20 mouse cellular contexts compared by ENCODE assay signal in the genomic region with DNA sequence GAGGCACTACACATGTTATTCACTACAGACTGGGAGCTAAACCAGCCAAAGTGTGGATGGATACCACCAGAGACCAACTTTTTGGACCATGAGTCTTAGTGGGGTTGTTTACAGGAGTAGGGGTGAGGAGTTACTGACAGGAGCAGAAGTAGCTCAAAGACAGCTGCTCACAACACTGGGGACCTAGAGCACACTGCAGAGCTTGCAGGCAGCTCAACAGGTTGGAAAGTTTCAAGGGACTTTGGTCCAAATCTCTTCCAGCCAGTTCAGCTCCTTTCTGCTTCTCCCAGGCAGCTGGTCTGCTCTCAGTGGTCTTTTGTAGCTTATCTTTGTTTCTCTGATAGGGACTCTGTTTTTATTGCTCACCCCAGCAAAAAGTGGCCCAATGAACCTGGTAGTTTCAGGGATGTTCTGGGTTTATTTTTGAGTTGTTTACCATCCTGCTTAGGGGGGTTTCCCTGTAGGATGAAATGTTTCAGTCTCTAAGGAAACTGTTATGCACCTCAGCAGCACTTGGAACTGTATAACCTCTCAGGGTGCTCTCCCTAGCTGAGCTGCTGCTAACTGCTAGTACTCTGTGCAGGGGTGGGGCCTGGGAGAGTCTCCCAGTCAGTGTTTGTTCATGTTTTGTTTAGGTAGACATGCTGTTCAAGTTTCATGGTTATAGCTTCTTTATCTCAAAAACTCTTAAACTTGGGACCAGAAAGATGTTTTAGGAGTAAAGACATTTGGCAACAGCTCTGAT. TPM values are rescaled to one million over a fixed set of nuclear protein-coding genes. Genes with fewer than 3 reads are reported as not detected.
DNase-seq lines count a peak whose midpoint lies in the region; ATAC-seq and TF ChIP-seq lines count a peak whose summit lies in the region.
"Had no signal": no experiment of that assay in that cellular context is flagged by ENCODE, and none has a peak within 500 bp of the region (broad histone marks: within the 10 kb centered on the region; RNA-seq: fewer than 3 reads in every experiment).

No protein-coding gene starts in this region.

- intact Hi-C loops in heart, adult 2 months (cut with DNase I), result no loop called here

- peaks cover 2% of the 10 kb centered on the region; the same call in 1 of the 2 replicates for H3K79me2 ChIP-seq in heart, adult 2 months (replicated peaks; ENCODE audit: control insufficient read depth, insufficient read depth, low read length)

- no peak overlapping the region for H3K9ac ChIP-seq in heart, embryonic 14.5 days (ENCODE audit: low read length)
- no peak overlapping the region for H3K9ac ChIP-seq in heart, adult 2 months (ENCODE audit: low read depth, low read length)
- no peak overlapping the region for H3K9ac ChIP-seq in liver, postnatal 0 days (replicated peaks)
- H3K9ac ChIP-seq: forebrain, embryonic 12.5 days; hindbrain, embryonic 15.5 days; limb, embryonic 12.5 days had no signal

- H3K4me2 ChIP-seq in heart, embryonic 14.5 days (ENCODE audit: low read length), result no peak overlapping the region
- H3K4me2 ChIP-seq in liver, postnatal 0 days (ENCODE audit: low read depth, low read length), result no peak overlapping the region
- H3K4me2 ChIP-seq: forebrain, embryonic 12.5 days; hindbrain, embryonic 15.5 days; limb, embryonic 12.5 days had no signal

- H3K27ac ChIP-seq in heart, embryonic 14.5 days (replicated peaks in 1 of 2; ENCODE audit: control insufficient read depth in 1 of 2, insufficient read depth in 1 of 2, low read depth in 2 of 2, low read length in 2 of 2), result peak overlapping the region; percentile 9 to 45; a peak in 1 of 4 replicates
- H3K27ac ChIP-seq in heart, adult 2 months, result no peak overlapping the region
- H3K27ac ChIP-seq in liver, postnatal 0 days (ENCODE audit: low read depth), result peak overlapping the region; percentile 41; the same call in 1 of the 2 replicates
- H3K27ac ChIP-seq: embryonic facial prominence, embryonic 10.5 days; forebrain, embryonic 12.5 days; hindbrain, embryonic 15.5 days; limb, embryonic 12.5 days; macrophage had no signal

- no peak for ATAC-seq in heart, embryonic 14.5 days (ENCODE audit: insufficient number of reproducible peaks, insufficient read depth, low FRiP score, low read depth)
- ATAC-seq in liver, postnatal 0 days, result no peak

- no peaks in the 10 kb centered on the region for H3K27me3 ChIP-seq in heart, embryonic 14.5 days (ENCODE audit: control insufficient read depth, insufficient read depth, low read length)
- no peaks in the 10 kb centered on the region for H3K27me3 ChIP-seq in heart, adult 2 months (ENCODE audit: control insufficient read depth, insufficient read depth, low read length)
- H3K27me3 ChIP-seq in liver, postnatal 0 days (ENCODE audit: insufficient read depth, low read length), result no peaks in the 10 kb centered on the region
- H3K27me3 ChIP-seq: forebrain, embryonic 12.5 days; hindbrain, embryonic 15.5 days; limb, embryonic 12.5 days had no signal

- no peak for TF ChIP-seq CTCF in heart, adult 2 months (IDR thresholded peaks at IDR 0.05)
- no peak for TF ChIP-seq CTCF in liver, postnatal 0 days (IDR thresholded peaks at IDR 0.05; ENCODE audit: low read depth)

- H3K4me1 ChIP-seq in heart, embryonic 14.5 days (ENCODE audit: control insufficient read depth in 2 of 2, insufficient read depth in 2 of 2, low read length in 2 of 2), result peaks cover 16 to 50% of the 10 kb centered on the region in 2 experiments
- H3K4me1 ChIP-seq in heart, adult 2 months (ENCODE audit: control insufficient read depth, insufficient read depth, low read length), result peaks cover 13% of the 10 kb centered on the region
- H3K4me1 ChIP-seq in liver, postnatal 0 days (ENCODE audit: insufficient read depth), result peaks cover 33% of the 10 kb centered on the region

- no peak overlapping the region for H3K4me3 ChIP-seq in heart, embryonic 14.5 days (ENCODE audit: control insufficient read depth in 1 of 2, insufficient read depth in 1 of 2, low read depth in 1 of 2, low read length in 2 of 2)
- no peak overlapping the region for H3K4me3 ChIP-seq in heart, adult 2 months
- no peak overlapping the region for H3K4me3 ChIP-seq in liver, postnatal 0 days (ENCODE audit: low read depth, low read length)
- H3K4me3 ChIP-seq: embryonic facial prominence, embryonic 10.5 days; forebrain, embryonic 12.5 days; hindbrain, embryonic 15.5 days; limb, embryonic 12.5 days had no signal

- H3K36me3 ChIP-seq in heart, embryonic 14.5 days (ENCODE audit: control insufficient read depth, insufficient read depth, low read length), result no peaks in the 10 kb centered on the region
- H3K36me3 ChIP-seq in heart, adult 2 months (ENCODE audit: control insufficient read depth, insufficient read depth, low read length), result peaks cover 9% of the 10 kb centered on the region; the same call in 1 of the 2 replicates
- peaks cover 5% of the 10 kb centered on the region; the same call in 1 of the 2 replicates for H3K36me3 ChIP-seq in liver, postnatal 0 days (replicated peaks; ENCODE audit: insufficient read depth, low read length)
- H3K36me3 ChIP-seq: forebrain, embryonic 12.5 days; hindbrain, embryonic 15.5 days had no signal

- no peak for TF ChIP-seq EP300 in heart, adult 2 months (IDR thresholded peaks at IDR 0.05; ENCODE audit: insufficient read depth, low read depth, low read length)
- no peak for TF ChIP-seq EP300 in liver, postnatal 0 days (IDR thresholded peaks at IDR 0.05; ENCODE audit: low read depth)

- DNase-seq in heart, adult 2 months, result no peak
- peak; percentile 61 for DNase-seq in CD4-positive, CD25-positive, alpha-beta regulatory T cell, adult 2 months (ENCODE audit: low read depth, low spot score)
- peak; percentile 68 for DNase-seq in induced T-regulatory cell, adult 2 months (ENCODE audit: low read depth)
- no peak for DNase-seq in liver, postnatal 0 days
- DNase-seq in adrenal gland, adult 8-10 months, result no peak
- DNase-seq in adrenal gland, postnatal 10 days, result no peak
- DNase-seq in layer of hippocampus, postnatal 25 days (ENCODE audit: extremely low spot score in 1 of 2, low spot score in 1 of 2), result no peak
- DNase-seq: adrenal gland, postnatal 14 days; cerebellum, adult 11 months; gastrocnemius, postnatal 10 days; kidney, postnatal 10 days; layer of hippocampus, postnatal 36 days; right cerebral cortex, postnatal 4 days had no signal

- no peak for TF ChIP-seq POLR2A in heart, adult 2 months (IDR thresholded peaks at IDR 0.05; ENCODE audit: insufficient read depth, low read depth, low read length)

- no peaks in the 10 kb centered on the region for H3K9me3 ChIP-seq in heart, embryonic 14.5 days (ENCODE audit: control insufficient read depth, low read length)
- H3K9me3 ChIP-seq in liver, postnatal 0 days (ENCODE audit: low read length), result no peaks in the 10 kb centered on the region
- H3K9me3 ChIP-seq: embryonic facial prominence, embryonic 10.5 days; forebrain, embryonic 12.5 days; hindbrain, embryonic 15.5 days; limb, embryonic 12.5 days had no signal

RNA-seq across cellular contexts. Expression of gene Cct2, which starts 40.4 kb away (rescaled TPM):
- polyA plus RNA-seq in heart, embryonic 14.5 days (2014; fragmentation: Nextera tagmentation; extraction: Ambion mirVana), result 178 and 183 TPM in 2 replicates
- 100 to 1,000 TPM; 123 to 129 TPM for total RNA-seq in heart, adult 2 months (2021)
- polyA plus RNA-seq in heart, adult 2 months (2012; rRNA removed), result 50.4 and 93.0 TPM in 2 replicates
- 101 and 105 TPM in 2 replicates for polyA plus RNA-seq in liver, postnatal 0 days (2015; fragmentation: Nextera tagmentation; extraction: Ambion mirVana)
- total RNA-seq in adrenal gland, adult 8-10 months (2022), result 100 to 1,000 TPM; 184 to 239 (median 209) TPM
- 100 to 1,000 TPM; 211 to 224 TPM for total RNA-seq in adrenal gland, postnatal 10 days (2021)
- total RNA-seq in layer of hippocampus, postnatal 25 days (2021), result 100 to 1,000 TPM; 175 to 190 TPM

RNA-seq across cellular contexts. Expression of gene Frs2, which starts 44.3 kb away (rescaled TPM):
- polyA plus RNA-seq in heart, embryonic 14.5 days (2014; fragmentation: Nextera tagmentation; extraction: Ambion mirVana), result 25.4 and 26.1 TPM in 2 replicates
- total RNA-seq in heart, adult 2 months (2021), result 10 to 100 TPM; 14.2 to 17.0 TPM
- 13.4 and 26.0 TPM in 2 replicates for polyA plus RNA-seq in heart, adult 2 months (2012; rRNA removed)
- polyA plus RNA-seq in liver, postnatal 0 days (2015; fragmentation: Nextera tagmentation; extraction: Ambion mirVana), result 7.7 and 8.0 TPM in 2 replicates
- 10 to 100 TPM; 26.8 to 34.1 (median 29.6) TPM for total RNA-seq in adrenal gland, adult 8-10 months (2022)
- 10 to 100 TPM; 24.0 to 26.4 TPM for total RNA-seq in adrenal gland, postnatal 10 days (2021)
- total RNA-seq in layer of hippocampus, postnatal 25 days (2021), result 10 to 100 TPM; 32.1 to 34.1 TPM

RNA-seq across cellular contexts. Expression of gene Lrrc10, which starts 58.9 kb away (rescaled TPM):
- polyA plus RNA-seq in heart, embryonic 14.5 days (2014; fragmentation: Nextera tagmentation; extraction: Ambion mirVana), result 80.5 and 84.2 TPM in 2 replicates
- 100 to 1,000 TPM; 148 to 208 TPM for total RNA-seq in heart, adult 2 months (2021)
- 266 and 368 TPM in 2 replicates for polyA plus RNA-seq in heart, adult 2 months (2012; rRNA removed)
- polyA plus RNA-seq in liver, postnatal 0 days (2015; fragmentation: Nextera tagmentation; extraction: Ambion mirVana), result not detected in 2 replicates
- total RNA-seq in adrenal gland, adult 8-10 months (2022), result not detected
- not detected for total RNA-seq in adrenal gland, postnatal 10 days (2021)
- under 1 TPM in 1 of 2 experiments, not detected in 1; 0.33 TPM for total RNA-seq in layer of hippocampus, postnatal 25 days (2021)
- total RNA-seq: adrenal gland, postnatal 14 days; gastrocnemius, postnatal 10 days had no signal
- polyA plus RNA-seq: C2C12; embryonic facial prominence, embryonic 10.5 days; forebrain, embryonic 12.5 days; hindbrain, embryonic 15.5 days; macrophage had no signal

Comparison
In these comparisons a context has a peak if more than half of its experiments do, and no peak if none do; other contexts are left out.
1. DNase-seq: peak in CD4-positive, CD25-positive, alpha-beta regulatory T cell, adult 2 months (single experiment) and induced T-regulatory cell, adult 2 months (single experiment); none in heart, adult 2 months (0 of 2), liver, postnatal 0 days (single experiment), adrenal gland, adult 8-10 months (single experiment), adrenal gland, postnatal 10 days (single experiment) and layer of hippocampus, postnatal 25 days (0 of 2).
2. RNA of gene Lrrc10, which starts 58.9 kb away (total RNA-seq): 148 to 208 TPM in heart, adult 2 months; 0.33 TPM in layer of hippocampus, postnatal 25 days, not detected in adrenal gland, adult 8-10 months and not detected in adrenal gland, postnatal 10 days; every median in the first group is over 100 times any median in the second.